Mouse (Mus musculus): ENCODE measurements around the gene Cd200r3. TPM values are rescaled to one million over a fixed set of nuclear protein-coding genes. Genes with fewer than 3 reads are reported as not detected.

The Cd200r3 gene
- polyA plus RNA-seq, 1 experiment from 2014 or later: 2.0 TPM

DNA sequence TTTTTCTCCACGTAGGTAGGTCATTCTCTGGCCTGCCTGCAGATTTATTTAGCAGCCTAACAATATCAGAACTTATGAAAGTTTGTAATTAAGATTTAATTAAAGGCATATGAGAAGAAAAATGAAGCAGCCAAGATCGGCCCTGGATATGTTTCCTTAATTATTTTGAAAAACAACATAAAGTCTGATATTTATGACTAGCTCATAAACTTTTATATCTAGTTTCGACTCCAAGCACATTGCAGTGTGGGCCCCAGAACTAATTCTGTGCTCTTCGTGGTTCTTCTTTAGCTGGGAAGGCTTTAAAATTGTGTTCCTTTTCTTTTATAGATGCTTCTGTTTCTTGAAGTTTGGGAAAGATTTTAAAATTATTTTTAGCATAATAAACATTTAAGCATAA lies 23.4 kb downstream of the Cd200r3 start:
- DNase-seq (ENCODE audit: low spot score) (no peak), ATAC-seq (ENCODE audit: low read depth) (no peak)
- Histone ChIP-seq H3K36me3 (ENCODE audit: control insufficient read depth, insufficient read depth, low read length) (no peaks in the 10 kb centered on the region), H3K4me2 (ENCODE audit: low read depth, low read length) (no peak overlapping the region), H3K27me3 (replicated peaks; ENCODE audit: control insufficient read depth, insufficient read depth, low read length) (no peaks in the 10 kb centered on the region), H3K4me3 (ENCODE audit: low read depth, low read length) (no peak overlapping the region), H3K4me1 (ENCODE audit: control insufficient read depth, insufficient read depth, low read length) (no peaks in the 10 kb centered on the region; the same call in 1 of the 2 replicates), H3K9ac (ENCODE audit: low read depth, low read length) (no peak overlapping the region), H3K27ac (replicated peaks; ENCODE audit: low read depth, low read length) (no peak overlapping the region), H3K9me3 (ENCODE audit: control insufficient read depth, low read length) (no peaks in the 10 kb centered on the region)
- WGBS: 73% methylated on average over 4 of the region's 4 CpGs

DNA sequence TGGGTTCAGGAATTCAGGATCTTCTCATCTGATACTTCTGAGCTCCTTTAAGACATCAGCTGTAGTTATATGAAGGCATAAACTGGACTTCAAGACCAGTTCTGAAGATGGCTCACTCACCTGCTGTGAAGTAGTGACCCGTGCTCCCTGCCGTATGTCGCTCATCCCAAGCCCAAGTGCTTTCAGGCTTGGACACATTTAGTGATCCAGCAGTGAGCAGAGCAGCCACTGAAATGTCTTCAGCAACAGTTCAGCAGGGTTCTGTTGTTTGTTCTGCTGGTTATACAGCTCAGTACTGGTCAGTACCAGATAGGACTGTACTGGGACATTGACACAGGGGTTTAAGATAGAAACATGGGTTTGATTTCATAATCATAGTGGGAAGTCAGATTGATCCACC lies 24.6 kb downstream of the Cd200r3 start:
- DNase-seq (ENCODE audit: low spot score) (no peak), ATAC-seq (ENCODE audit: low read depth) (no peak)
- Histone ChIP-seq H3K36me3 (ENCODE audit: control insufficient read depth, insufficient read depth, low read length) (no peaks in the 10 kb centered on the region), H3K4me1 (ENCODE audit: control insufficient read depth, insufficient read depth, low read length) (no peaks in the 10 kb centered on the region; the same call in 1 of the 2 replicates), H3K9ac (ENCODE audit: low read depth, low read length) (no peak overlapping the region), H3K4me2 (ENCODE audit: low read depth, low read length) (no peak overlapping the region), H3K4me3 (ENCODE audit: low read depth, low read length) (no peak overlapping the region), H3K27ac (replicated peaks; ENCODE audit: low read depth, low read length) (no peak overlapping the region), H3K27me3 (replicated peaks; ENCODE audit: control insufficient read depth, insufficient read depth, low read length) (no peaks in the 10 kb centered on the region), H3K9me3 (ENCODE audit: control insufficient read depth, low read length) (no peaks in the 10 kb centered on the region)
- WGBS: 94% methylated on average over 3 of the region's 3 CpGs

DNA sequence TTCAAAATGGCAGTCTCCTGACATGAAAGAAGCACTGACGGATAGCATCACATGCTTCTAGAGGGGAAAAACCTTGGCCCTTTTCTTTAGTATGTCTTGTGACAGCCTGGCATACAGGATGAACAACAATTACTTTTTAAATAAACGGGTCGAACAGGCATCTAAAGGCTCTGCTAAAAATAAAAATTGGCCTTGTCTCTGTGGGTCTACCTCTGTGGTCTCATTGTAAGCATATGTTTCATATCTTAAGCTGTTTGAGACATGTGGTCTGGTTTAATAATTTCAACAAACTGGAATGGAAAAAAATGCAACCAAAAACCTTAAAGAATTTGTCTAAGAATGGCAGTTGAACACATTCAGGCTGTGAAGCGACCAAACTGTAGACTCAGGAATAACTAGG lies 27.4 kb downstream of the Cd200r3 start:
- no peaks in the 10 kb centered on the region for H3K9me3 ChIP-seq (ENCODE audit: control insufficient read depth, low read length)
- H3K27ac ChIP-seq (replicated peaks; ENCODE audit: low read depth, low read length): no peak overlapping the region; the same call in 1 of the 2 replicates
- H3K36me3 ChIP-seq (ENCODE audit: control insufficient read depth, insufficient read depth, low read length): no peaks in the 10 kb centered on the region
- H3K4me3 ChIP-seq (ENCODE audit: low read depth, low read length): no peak overlapping the region
- no peak for ATAC-seq (ENCODE audit: low read depth)
- no peaks in the 10 kb centered on the region for H3K27me3 ChIP-seq (replicated peaks; ENCODE audit: control insufficient read depth, insufficient read depth, low read length)
- no peak overlapping the region for H3K9ac ChIP-seq (ENCODE audit: low read depth, low read length)
- no peak overlapping the region for H3K4me2 ChIP-seq (ENCODE audit: low read depth, low read length)
- peak; percentile 59 for DNase-seq (ENCODE audit: low spot score)
- H3K4me1 ChIP-seq (ENCODE audit: control insufficient read depth, insufficient read depth, low read length): no peaks in the 10 kb centered on the region; the same call in 1 of the 2 replicates
- 34% methylated on average over 4 of the region's 4 CpGs for WGBS

DNA sequence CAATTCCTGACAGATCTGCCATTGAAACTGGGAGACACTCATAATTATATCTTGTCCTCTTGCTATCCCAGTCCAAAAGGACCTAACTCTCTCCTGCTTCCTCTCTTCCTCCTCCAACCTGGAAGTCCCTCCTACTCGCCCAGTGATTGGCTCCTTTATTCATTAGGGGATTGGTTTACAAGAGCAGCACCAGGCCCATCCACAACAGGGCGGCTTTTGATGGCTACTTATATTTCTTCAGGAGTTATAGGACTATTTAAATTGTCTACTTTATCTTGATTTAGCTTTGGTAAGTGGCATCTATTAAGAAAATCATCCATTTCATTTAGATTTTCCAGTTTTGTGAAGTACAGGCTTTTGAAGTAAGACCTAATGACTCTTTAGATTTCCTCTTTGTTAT lies 30.6 kb downstream of the Cd200r3 start:
- Histone ChIP-seq H3K36me3 (ENCODE audit: control insufficient read depth, insufficient read depth, low read length) (no peaks in the 10 kb centered on the region), H3K4me3 (ENCODE audit: low read depth, low read length) (no peak overlapping the region), H3K9me3 (ENCODE audit: control insufficient read depth, low read length) (no peaks in the 10 kb centered on the region), H3K9ac (ENCODE audit: low read depth, low read length) (no peak overlapping the region), H3K4me1 (ENCODE audit: control insufficient read depth, insufficient read depth, low read length) (peaks cover 6% of the 10 kb centered on the region; the same call in 1 of the 2 replicates), H3K27me3 (replicated peaks; ENCODE audit: control insufficient read depth, insufficient read depth, low read length) (no peaks in the 10 kb centered on the region), H3K4me2 (ENCODE audit: low read depth, low read length) (no peak overlapping the region), H3K27ac (replicated peaks; ENCODE audit: low read depth, low read length) (no peak overlapping the region)
- DNase-seq (ENCODE audit: low spot score): no peak
- ATAC-seq (ENCODE audit: low read depth): no peak
- WGBS: 82% methylated on average over 2 of the region's 2 CpGs

DNA sequence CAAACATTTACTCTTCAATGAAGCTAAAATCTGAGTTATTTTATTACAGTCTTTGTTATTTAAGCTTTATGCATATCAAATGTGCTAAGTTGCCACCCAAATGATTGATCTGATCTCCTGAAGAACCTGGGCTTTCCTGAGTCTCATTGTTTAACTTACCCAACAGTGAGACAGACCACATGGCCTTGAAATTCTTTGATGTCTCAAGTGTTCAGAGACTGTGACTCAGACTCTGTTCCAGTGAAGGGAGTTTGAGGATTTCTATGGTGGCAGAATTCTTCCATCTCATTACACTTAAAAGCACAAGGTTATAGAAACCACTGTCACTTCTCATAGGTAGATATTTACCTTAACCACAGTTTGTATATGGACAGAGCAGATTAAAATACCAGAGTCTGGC lies 32.6 kb downstream of the Cd200r3 start:
- ATAC-seq (ENCODE audit: low read depth) (no peak), DNase-seq (ENCODE audit: low spot score) (no peak)
- Histone ChIP-seq H3K9ac (ENCODE audit: low read depth, low read length) (no peak overlapping the region), H3K4me3 (ENCODE audit: low read depth, low read length) (no peak overlapping the region), H3K4me1 (ENCODE audit: control insufficient read depth, insufficient read depth, low read length) (peaks cover 6% of the 10 kb centered on the region; the same call in 1 of the 2 replicates), H3K36me3 (ENCODE audit: control insufficient read depth, insufficient read depth, low read length) (no peaks in the 10 kb centered on the region), H3K4me2 (ENCODE audit: low read depth, low read length) (no peak overlapping the region), H3K27ac (replicated peaks; ENCODE audit: low read depth, low read length) (no peak overlapping the region), H3K27me3 (replicated peaks; ENCODE audit: control insufficient read depth, insufficient read depth, low read length) (no peaks in the 10 kb centered on the region), H3K9me3 (ENCODE audit: control insufficient read depth, low read length) (no peaks in the 10 kb centered on the region)

DNA sequence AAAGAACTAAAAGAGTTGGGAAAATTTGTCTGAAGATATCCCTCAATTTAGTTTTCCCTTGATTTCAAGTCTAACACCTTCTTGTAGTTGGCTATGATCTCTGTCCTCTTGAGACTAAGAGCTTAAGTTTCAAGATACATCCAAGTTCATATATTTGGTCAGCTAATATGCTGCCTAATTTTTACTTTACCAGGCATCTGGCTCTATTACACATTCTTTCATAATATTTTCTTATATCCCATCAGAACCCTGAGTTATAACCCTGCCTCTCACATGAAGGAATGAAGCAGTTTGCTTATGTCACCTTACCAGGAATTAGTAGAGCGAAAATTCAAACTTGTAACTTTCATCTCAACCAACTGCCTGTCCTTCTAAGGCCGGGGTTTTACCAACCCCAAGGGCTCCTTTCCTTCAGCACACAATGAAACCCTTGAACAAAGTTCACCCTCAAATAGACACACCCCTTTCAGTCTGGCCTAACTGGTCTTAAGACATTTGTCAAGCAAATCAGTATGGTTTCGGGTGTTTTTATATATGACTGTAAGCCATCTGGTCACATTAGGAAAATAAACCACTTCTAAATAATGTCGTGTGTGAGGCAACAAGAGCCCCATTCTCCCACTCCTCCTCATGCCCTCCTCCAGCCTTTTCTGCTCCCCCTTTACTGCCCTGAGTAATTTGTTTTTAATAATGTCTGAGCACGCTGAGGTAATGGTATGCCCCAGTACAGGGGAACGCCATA lies 33.6 kb downstream of the Cd200r3 start:
- Histone ChIP-seq H3K4me3 (ENCODE audit: low read depth, low read length) (no peak overlapping the region), H3K27me3 (replicated peaks; ENCODE audit: control insufficient read depth, insufficient read depth, low read length) (no peaks in the 10 kb centered on the region), H3K4me2 (ENCODE audit: low read depth, low read length) (no peak overlapping the region), H3K27ac (replicated peaks; ENCODE audit: low read depth, low read length) (no peak overlapping the region), H3K9me3 (ENCODE audit: control insufficient read depth, low read length) (no peaks in the 10 kb centered on the region), H3K36me3 (ENCODE audit: control insufficient read depth, insufficient read depth, low read length) (no peaks in the 10 kb centered on the region), H3K4me1 (ENCODE audit: control insufficient read depth, insufficient read depth, low read length) (peaks cover 6% of the 10 kb centered on the region; the same call in 1 of the 2 replicates), H3K9ac (ENCODE audit: low read depth, low read length) (no peak overlapping the region)
- DNase-seq (ENCODE audit: low spot score) (no peak), ATAC-seq (ENCODE audit: low read depth) (no peak)
- 33% methylated on average over 6 of the region's 6 CpGs for WGBS

DNA sequence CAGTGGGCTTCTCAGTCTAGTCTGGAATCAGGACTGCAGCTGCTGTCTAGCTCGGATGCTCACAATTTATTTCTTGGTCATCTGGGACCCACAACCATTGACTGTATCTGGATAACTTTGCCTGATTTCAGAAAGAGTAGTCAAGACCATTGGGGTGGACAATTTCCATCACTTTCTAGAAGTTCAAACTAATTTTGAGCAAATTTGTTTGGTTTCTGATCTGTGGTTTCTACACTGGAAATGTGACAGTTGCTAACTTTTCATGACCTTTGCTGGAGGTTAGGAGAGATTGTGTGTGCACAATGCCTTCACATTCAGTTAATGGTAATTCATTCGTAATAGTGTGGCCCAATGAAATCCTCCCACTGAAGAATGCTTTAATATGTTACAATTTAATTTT lies 34.7 kb downstream of the Cd200r3 start:
- 70% methylated on average over 2 of the region's 2 CpGs for WGBS

DNA sequence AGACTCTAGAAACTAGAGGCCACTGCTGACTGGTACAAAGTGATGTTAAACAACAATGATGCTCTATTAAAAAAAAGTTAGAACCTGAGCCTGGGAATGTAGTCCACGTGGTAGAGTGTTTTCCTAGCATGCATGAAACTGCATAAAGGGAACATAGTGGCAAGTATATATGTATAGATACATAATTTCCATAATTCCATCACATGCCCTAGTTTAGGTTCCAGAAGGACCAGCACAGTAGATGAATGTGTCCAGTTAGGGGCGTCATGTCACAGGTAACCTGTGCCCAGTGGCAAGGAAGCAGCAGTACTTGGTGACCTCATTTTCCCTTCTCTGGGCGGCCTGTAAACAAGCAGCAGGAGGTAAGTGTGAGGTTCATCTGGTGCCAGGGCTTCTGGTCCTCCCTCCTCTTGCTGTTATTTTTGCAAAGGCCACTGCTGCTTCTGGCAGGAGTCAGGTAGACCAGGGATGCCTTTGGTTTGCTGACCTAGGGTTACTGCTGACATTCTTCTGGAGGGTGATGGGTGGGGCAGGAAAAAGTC lies 35.9 kb downstream of the Cd200r3 start:
- 56% methylated on average over 3 of the region's 3 CpGs for WGBS
- no peaks in the 10 kb centered on the region for H3K27me3 ChIP-seq (replicated peaks; ENCODE audit: control insufficient read depth, insufficient read depth, low read length)
- no peak for DNase-seq (ENCODE audit: low spot score)
- H3K9me3 ChIP-seq (ENCODE audit: control insufficient read depth, low read length): no peaks in the 10 kb centered on the region
- no peaks in the 10 kb centered on the region for H3K36me3 ChIP-seq (ENCODE audit: control insufficient read depth, insufficient read depth, low read length)
- ATAC-seq (ENCODE audit: low read depth): no peak
- H3K4me2 ChIP-seq (ENCODE audit: low read depth, low read length): no peak overlapping the region
- H3K4me1 ChIP-seq (ENCODE audit: control insufficient read depth, insufficient read depth, low read length): peaks cover 6% of the 10 kb centered on the region; the same call in 1 of the 2 replicates
- H3K4me3 ChIP-seq (ENCODE audit: low read depth, low read length): no peak overlapping the region
- no peak overlapping the region for H3K27ac ChIP-seq (replicated peaks; ENCODE audit: low read depth, low read length)
- no peak overlapping the region for H3K9ac ChIP-seq (ENCODE audit: low read depth, low read length)

More for the DNA sequence above, 34.7 kb downstream of the Cd200r3 start:
- DNase-seq (ENCODE audit: low spot score) (no peak), ATAC-seq (ENCODE audit: low read depth) (no peak)
- H3K4me3 ChIP-seq (ENCODE audit: low read depth, low read length): no peak overlapping the region
- H3K4me2 ChIP-seq (ENCODE audit: low read depth, low read length): no peak overlapping the region
- H3K36me3 ChIP-seq (ENCODE audit: control insufficient read depth, insufficient read depth, low read length): no peaks in the 10 kb centered on the region
- H3K9ac ChIP-seq (ENCODE audit: low read depth, low read length): no peak overlapping the region
- H3K27me3 ChIP-seq (replicated peaks; ENCODE audit: control insufficient read depth, insufficient read depth, low read length): no peaks in the 10 kb centered on the region
- H3K9me3 ChIP-seq (ENCODE audit: control insufficient read depth, low read length): no peaks in the 10 kb centered on the region
- peaks cover 6% of the 10 kb centered on the region; the same call in 1 of the 2 replicates for H3K4me1 ChIP-seq (ENCODE audit: control insufficient read depth, insufficient read depth, low read length)
- H3K27ac ChIP-seq (replicated peaks; ENCODE audit: low read depth, low read length): no peak overlapping the region

DNA sequence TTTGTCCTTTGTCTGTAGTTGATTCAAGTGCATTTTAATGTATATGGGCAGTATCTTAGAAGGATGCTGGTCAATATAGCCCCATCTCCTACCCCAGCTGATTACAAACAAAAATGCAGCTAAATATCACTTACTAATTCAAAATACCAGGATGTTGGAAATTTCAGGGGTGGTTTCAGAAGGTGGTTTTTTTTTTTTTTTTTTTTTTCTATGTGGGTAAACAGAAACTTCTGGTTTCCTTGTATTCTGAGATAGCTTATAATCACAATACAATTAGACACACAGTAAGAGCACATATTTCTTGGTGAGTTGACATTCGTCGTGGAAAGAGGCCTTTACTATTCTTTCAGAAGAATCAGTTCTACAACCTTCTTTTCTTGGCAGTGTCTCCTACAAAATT lies 39.5 kb downstream of the Cd200r3 start:
- 80% methylated on average over 2 of the region's 2 CpGs for WGBS
- H3K9me3 ChIP-seq (ENCODE audit: control insufficient read depth, low read length): no peaks in the 10 kb centered on the region
- H3K27ac ChIP-seq (replicated peaks; ENCODE audit: low read depth, low read length): no peak overlapping the region
- no peaks in the 10 kb centered on the region for H3K4me1 ChIP-seq (ENCODE audit: control insufficient read depth, insufficient read depth, low read length)
- DNase-seq (ENCODE audit: low spot score) (no peak), ATAC-seq (ENCODE audit: low read depth) (no peak)
- H3K4me2 ChIP-seq (ENCODE audit: low read depth, low read length): no peak overlapping the region
- H3K27me3 ChIP-seq (replicated peaks; ENCODE audit: control insufficient read depth, insufficient read depth, low read length): no peaks in the 10 kb centered on the region
- H3K9ac ChIP-seq (ENCODE audit: low read depth, low read length): no peak overlapping the region
- no peaks in the 10 kb centered on the region for H3K36me3 ChIP-seq (ENCODE audit: control insufficient read depth, insufficient read depth, low read length)
- H3K4me3 ChIP-seq (ENCODE audit: low read depth, low read length): no peak overlapping the region

Measured in embryonic facial prominence, embryonic 14.5 days (tissue).